10 mouse cellular contexts compared by ENCODE assay signal in the genomic region with DNA sequence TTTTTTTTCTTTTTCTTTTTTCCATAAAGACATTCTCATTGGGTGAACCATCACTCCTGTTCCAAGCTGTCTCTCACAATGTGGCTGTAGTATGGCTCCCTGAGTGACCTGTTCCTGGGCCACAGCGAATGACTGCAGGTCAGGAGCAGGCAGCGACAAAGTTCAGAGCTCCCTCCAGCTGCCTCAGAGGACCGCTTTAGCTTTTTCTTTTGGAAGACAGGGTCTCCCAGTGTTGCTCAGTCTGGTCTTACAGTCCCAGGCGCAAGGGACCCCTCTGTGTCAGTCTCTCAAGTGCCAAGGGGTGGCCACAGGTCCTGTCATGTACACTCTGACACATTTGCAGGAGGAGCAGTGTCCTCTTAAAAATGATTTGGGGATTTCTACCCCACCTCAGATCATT. TPM values are rescaled to one million over a fixed set of nuclear protein-coding genes. Genes with fewer than 3 reads are reported as not detected.
A peak's percentile ranks its signal among the peaks of the same experiment; 100 is the strongest.
DNase-seq lines count a peak whose midpoint lies in the region; ATAC-seq and TF ChIP-seq lines count a peak whose summit lies in the region.
"Had no signal": no experiment of that assay in that cellular context is flagged by ENCODE, and none has a peak within 500 bp of the region (broad histone marks: within the 10 kb centered on the region; RNA-seq: fewer than 3 reads in every experiment).

No protein-coding gene starts in this region.

- TF ChIP-seq POLR2A in liver, adult 2 months (IDR thresholded peaks at IDR 0.05; ENCODE audit: extremely low read depth, insufficient read depth, low read length): no peak

- intact Hi-C loops in gastrocnemius, adult 2 months (cut with DNase I): no loop called here

- ATAC-seq in heart, embryonic 16.5 days (replicated peaks; ENCODE audit: extremely low read depth, insufficient read depth, low FRiP score): no peak
- no peak for ATAC-seq in liver, postnatal 0 days
- no peak for ATAC-seq in monocyte, adult 5-6 weeks (replicated peaks; ENCODE audit: insufficient number of reproducible peaks, low FRiP score, low TSS enrichment, poor library complexity, severe bottlenecking)

- H3K9me3 ChIP-seq in heart, embryonic 16.5 days (replicated peaks; ENCODE audit: control insufficient read depth, low read length): no peaks in the 10 kb centered on the region
- H3K9me3 ChIP-seq in liver, postnatal 0 days (ENCODE audit: low read length): no peaks in the 10 kb centered on the region

- H3K4me3 ChIP-seq in gastrocnemius, adult 2 months: peak overlapping the region; percentile 57
- H3K4me3 ChIP-seq in liver, adult 2 months (ENCODE audit: insufficient read depth, low read depth, low read length): peak overlapping the region; percentile 17; the same call in 1 of the 2 replicates
- H3K4me3 ChIP-seq in heart, embryonic 16.5 days (ENCODE audit: low read length): no peak overlapping the region
- no peak overlapping the region; the same call in 1 of the 2 replicates for H3K4me3 ChIP-seq in liver, postnatal 0 days (ENCODE audit: low read depth, low read length)

- no peak for TF ChIP-seq EP300 in liver, postnatal 0 days (IDR thresholded peaks at IDR 0.05; ENCODE audit: low read depth)

- H3K4me1 ChIP-seq in liver, adult 2 months (ENCODE audit: control insufficient read depth, insufficient read depth, low read length): peaks cover 47% of the 10 kb centered on the region
- peaks cover 48% of the 10 kb centered on the region for H3K4me1 ChIP-seq in heart, embryonic 16.5 days (ENCODE audit: control insufficient read depth, insufficient read depth, low read length)
- H3K4me1 ChIP-seq in liver, postnatal 0 days (ENCODE audit: insufficient read depth): peaks cover 68% of the 10 kb centered on the region

- peak overlapping the region; percentile 92 for H3K27ac ChIP-seq in gastrocnemius, adult 2 months
- peak overlapping the region; percentile 97 for H3K27ac ChIP-seq in liver, adult 2 months (replicated peaks; ENCODE audit: insufficient read depth, low read depth, low read length)
- H3K27ac ChIP-seq in heart, embryonic 16.5 days (ENCODE audit: low read length): peak overlapping the region; percentile 72
- peak overlapping the region; percentile 98 for H3K27ac ChIP-seq in liver, postnatal 0 days (ENCODE audit: low read depth)

- no peaks in the 10 kb centered on the region for H3K36me3 ChIP-seq in liver, adult 2 months (ENCODE audit: control insufficient read depth, insufficient read depth, low read length)
- H3K36me3 ChIP-seq in heart, embryonic 16.5 days (ENCODE audit: control insufficient read depth, insufficient read depth): peaks cover 2% of the 10 kb centered on the region; the same call in 1 of the 2 replicates
- peaks cover 15% of the 10 kb centered on the region; the same call in 1 of the 2 replicates for H3K36me3 ChIP-seq in liver, postnatal 0 days (replicated peaks; ENCODE audit: insufficient read depth, low read length)

- H3K79me2 ChIP-seq in liver, adult 2 months (ENCODE audit: control insufficient read depth, insufficient read depth, low read length): peaks cover 47% of the 10 kb centered on the region

- 24% methylated on average over 4 of the region's 4 CpGs for WGBS in liver, adult 2 months
- WGBS in heart, embryonic 16.5 days: 80% methylated on average over 4 of the region's 4 CpGs
- 74% methylated on average over 4 of the region's 4 CpGs for WGBS in liver, postnatal 0 days (ENCODE audit: insufficient replicate concordance)

- TF ChIP-seq CTCF in gastrocnemius, adult 2 months (IDR thresholded peaks at IDR 0.05): no peak
- TF ChIP-seq CTCF in liver, adult 2 months (IDR thresholded peaks at IDR 0.05; ENCODE audit: low read depth, low read length): no peak
- no peak for TF ChIP-seq CTCF in liver, postnatal 0 days (IDR thresholded peaks at IDR 0.05; ENCODE audit: low read depth)

- no peaks in the 10 kb centered on the region for H3K27me3 ChIP-seq in liver, adult 2 months (ENCODE audit: control insufficient read depth, insufficient read depth, low read length)
- H3K27me3 ChIP-seq in heart, embryonic 16.5 days (ENCODE audit: control insufficient read depth, insufficient read depth, low read length): no peaks in the 10 kb centered on the region
- no peaks in the 10 kb centered on the region for H3K27me3 ChIP-seq in liver, postnatal 0 days (ENCODE audit: insufficient read depth, low read length)

- H3K9ac ChIP-seq in liver, adult 2 months (ENCODE audit: low read depth, low read length): peak overlapping the region; percentile 69
- no peak overlapping the region; the same call in 1 of the 2 replicates for H3K9ac ChIP-seq in heart, embryonic 16.5 days (ENCODE audit: low read length)
- peak overlapping the region; percentile 65 for H3K9ac ChIP-seq in liver, postnatal 0 days (replicated peaks)

- peak; percentile 13 for DNase-seq in gastrocnemius, adult 2 months
- no peak for DNase-seq in gastrocnemius, adult 8-10 months (ENCODE audit: low spot score in 2 of 2)
- DNase-seq in liver, adult 2 months (ENCODE audit: extremely low read depth, low read depth, low spot score): peak; percentile 63
- no peak for DNase-seq in liver
- no peak for DNase-seq in liver, postnatal 0 days
- DNase-seq in retina, postnatal 1 day: no peak
- DNase-seq: gastrocnemius, postnatal 36 days had no signal

- H3K4me2 ChIP-seq in heart, embryonic 16.5 days (ENCODE audit: low read depth, low read length): no peak overlapping the region
- H3K4me2 ChIP-seq in liver, postnatal 0 days (ENCODE audit: low read depth, low read length): peak overlapping the region; percentile 72

RNA-seq across cellular contexts. Expression of a gene that starts 16.1 kb away (rescaled TPM):
- total RNA-seq in gastrocnemius, adult 2 months (2021): 10 to 100 TPM; 79.2 to 95.2 TPM
- total RNA-seq in gastrocnemius, adult 8-10 months (2022): 10 to 100 TPM; 76.0 to 89.9 (median 78.1) TPM
- total RNA-seq in liver, adult 2 months (2014; rRNA removed): 10.5 and 15.2 TPM in 2 replicates
- 33.6 and 40.2 TPM in 2 replicates for polyA plus RNA-seq in liver, adult 2 months (2012; rRNA removed)
- 39.1 and 40.6 TPM in 2 replicates for polyA plus RNA-seq in heart, embryonic 16.5 days (2015; fragmentation: Nextera tagmentation; extraction: Ambion mirVana)
- 14.9 and 16.3 TPM in 2 replicates for polyA plus RNA-seq in liver, postnatal 0 days (2015; fragmentation: Nextera tagmentation; extraction: Ambion mirVana)
- total RNA-seq in monocyte, adult 5-6 weeks (2017): 85.9 to 113 TPM (median 106 TPM) in 3 replicates

RNA-seq across cellular contexts. Expression of a gene that starts 36.7 kb away (rescaled TPM):
- total RNA-seq in gastrocnemius, adult 2 months (2021): 100 to 1,000 TPM; 567 to 689 TPM
- 100 to 1,000 TPM; 566 to 724 (median 629) TPM for total RNA-seq in gastrocnemius, adult 8-10 months (2022)
- 709 and 835 TPM in 2 replicates for total RNA-seq in liver, adult 2 months (2014; rRNA removed)
- 607 and 623 TPM in 2 replicates for polyA plus RNA-seq in liver, adult 2 months (2012; rRNA removed)
- 1,003 and 1,029 TPM in 2 replicates for polyA plus RNA-seq in heart, embryonic 16.5 days (2015; fragmentation: Nextera tagmentation; extraction: Ambion mirVana)
- 793 and 822 TPM in 2 replicates for polyA plus RNA-seq in liver, postnatal 0 days (2015; fragmentation: Nextera tagmentation; extraction: Ambion mirVana)
- total RNA-seq in monocyte, adult 5-6 weeks (2017): 991 to 1,396 TPM (median 1,306 TPM) in 3 replicates

RNA-seq across cellular contexts. Expression of a gene that starts 38.0 kb away (rescaled TPM):
- 10 to 100 TPM; 10.9 to 17.3 TPM for total RNA-seq in gastrocnemius, adult 2 months (2021)
- total RNA-seq in gastrocnemius, adult 8-10 months (2022): 10 to 100 TPM in 1 of 4 experiments, 1 to 10 TPM in 3; 7.2 to 13.5 (median 9.4) TPM
- 11.5 and 15.0 TPM in 2 replicates for total RNA-seq in liver, adult 2 months (2014; rRNA removed)
- polyA plus RNA-seq in liver, adult 2 months (2012; rRNA removed): 26.1 and 26.6 TPM in 2 replicates
- polyA plus RNA-seq in heart, embryonic 16.5 days (2015; fragmentation: Nextera tagmentation; extraction: Ambion mirVana): 18.7 and 24.0 TPM in 2 replicates
- polyA plus RNA-seq in liver, postnatal 0 days (2015; fragmentation: Nextera tagmentation; extraction: Ambion mirVana): 3.5 and 3.9 TPM in 2 replicates
- 5.2 to 10.7 TPM (median 7.8 TPM) in 3 replicates for total RNA-seq in monocyte, adult 5-6 weeks (2017)

RNA-seq across cellular contexts. Expression of a gene that starts 42.5 kb away (rescaled TPM):
- total RNA-seq in gastrocnemius, adult 2 months (2021): 10 to 100 TPM; 31.3 to 31.9 TPM
- 10 to 100 TPM; 28.1 to 31.2 (median 30.6) TPM for total RNA-seq in gastrocnemius, adult 8-10 months (2022)
- total RNA-seq in liver, adult 2 months (2014; rRNA removed): 14.8 and 18.3 TPM in 2 replicates
- 23.2 and 28.8 TPM in 2 replicates for polyA plus RNA-seq in liver, adult 2 months (2012; rRNA removed)
- polyA plus RNA-seq in heart, embryonic 16.5 days (2015; fragmentation: Nextera tagmentation; extraction: Ambion mirVana): 20.9 and 27.6 TPM in 2 replicates
- 7.7 and 10.3 TPM in 2 replicates for polyA plus RNA-seq in liver, postnatal 0 days (2015; fragmentation: Nextera tagmentation; extraction: Ambion mirVana)
- total RNA-seq in monocyte, adult 5-6 weeks (2017): 16.9 to 37.5 TPM (median 22.8 TPM) in 3 replicates

RNA-seq across cellular contexts. Expression of a gene that starts 56.5 kb away (rescaled TPM):
- total RNA-seq in gastrocnemius, adult 2 months (2021): not detected
- total RNA-seq in gastrocnemius, adult 8-10 months (2022): not detected
- 0.40 and 2.7 TPM in 2 replicates for total RNA-seq in liver, adult 2 months (2014; rRNA removed)
- polyA plus RNA-seq in liver, adult 2 months (2012; rRNA removed): not detected in 2 replicates
- 0.46 and 0.92 TPM in 2 replicates for polyA plus RNA-seq in heart, embryonic 16.5 days (2015; fragmentation: Nextera tagmentation; extraction: Ambion mirVana)
- polyA plus RNA-seq in liver, postnatal 0 days (2015; fragmentation: Nextera tagmentation; extraction: Ambion mirVana): not detected in 2 replicates
- not detected in 3 replicates for total RNA-seq in monocyte, adult 5-6 weeks (2017)
- total RNA-seq: gastrocnemius, postnatal 36 days had no signal
- polyA plus RNA-seq: brain, embryonic 14.5 days had no signal

Comparison
In these comparisons a context has a peak if more than half of its experiments do, and no peak if none do; other contexts are left out.
1. DNase-seq: peak in gastrocnemius, adult 2 months (single experiment) and liver, adult 2 months (single experiment); none in gastrocnemius, adult 8-10 months (0 of 2), liver (single experiment), liver, postnatal 0 days (single experiment) and retina, postnatal 1 day (single experiment).
2. H3K4me3 ChIP-seq: peak in gastrocnemius, adult 2 months (single experiment) and liver, adult 2 months (single experiment); none in heart, embryonic 16.5 days (single experiment) and liver, postnatal 0 days (single experiment).
3. Peak in every context shown above with its lines, with median percentiles within 50 percentile points of each other: H3K27ac ChIP-seq.